ENCODE assay signal across 28 mouse cellular contexts in genomic region chr14:105859368-105859767, GRCm38 (mm10). TPM values are rescaled to one million over a fixed set of nuclear protein-coding genes. Genes with fewer than 3 reads are reported as not detected.
DNase-seq lines count a peak whose midpoint lies in the region; ATAC-seq lines count a peak whose summit lies in the region.
"Had no signal": no experiment of that assay in that cellular context is flagged by ENCODE, and none has a peak within 500 bp of the region (broad histone marks: within the 10 kb centered on the region; RNA-seq: fewer than 3 reads in every experiment).

No protein-coding gene starts in this region.

- H3K27ac ChIP-seq in kidney, embryonic 16.5 days (ENCODE audit: low read length): no peak overlapping the region
- H3K27ac ChIP-seq in limb, embryonic 10.5 days: 0 out of 2 replicates have a peak overlapping the region, but pooled peaks have one; percentile 7
- H3K27ac ChIP-seq: embryonic facial prominence, embryonic 12.5 days; forebrain, embryonic 12.5 days; hindbrain, embryonic 13.5 days; left cerebral cortex, adult 2 months; liver, embryonic 13.5 days; midbrain, embryonic 13.5 days had no signal

- no peaks in the 10 kb centered on the region for H3K27me3 ChIP-seq in kidney, embryonic 16.5 days (ENCODE audit: insufficient read depth, low read length)
- no peaks in the 10 kb centered on the region for H3K27me3 ChIP-seq in limb, embryonic 10.5 days (ENCODE audit: low read depth, poor library complexity, severe bottlenecking)
- H3K27me3 ChIP-seq: CH12.LX; embryonic facial prominence, embryonic 12.5 days; liver, embryonic 13.5 days; megakaryocyte, embryonic 14.5 days; midbrain, embryonic 13.5 days had no signal

- no peak overlapping the region for H3K9ac ChIP-seq in kidney, embryonic 16.5 days (replicated peaks; ENCODE audit: low read length)
- H3K9ac ChIP-seq: embryonic facial prominence, embryonic 12.5 days; forebrain, embryonic 12.5 days; hindbrain, embryonic 13.5 days; liver, embryonic 13.5 days; midbrain, embryonic 13.5 days had no signal

- H3K9me3 ChIP-seq in kidney, embryonic 16.5 days (ENCODE audit: low read length): peaks cover 4% of the 10 kb centered on the region; the same call in 1 of the 2 replicates
- H3K9me3 ChIP-seq in limb, embryonic 10.5 days (replicated peaks): no peaks in the 10 kb centered on the region
- H3K9me3 ChIP-seq: embryonic facial prominence, embryonic 12.5 days; forebrain, embryonic 12.5 days; hindbrain, embryonic 13.5 days; liver, embryonic 13.5 days had no signal

- H3K4me1 ChIP-seq in kidney, embryonic 16.5 days (ENCODE audit: insufficient read depth, low read length): no peaks in the 10 kb centered on the region
- peaks cover 10% of the 10 kb centered on the region; the same call in 1 of the 2 replicates for H3K4me1 ChIP-seq in limb, embryonic 10.5 days
- H3K4me1 ChIP-seq: embryonic facial prominence, embryonic 12.5 days; forebrain, embryonic 12.5 days; hindbrain, embryonic 13.5 days; liver, embryonic 13.5 days; megakaryocyte, embryonic 14.5 days; midbrain, embryonic 13.5 days had no signal

- WGBS in kidney, embryonic 16.5 days: 25% methylated on average over 4 of the region's 4 CpGs
- 21% methylated on average over 4 of the region's 4 CpGs for WGBS in limb, embryonic 10.5 days

- H3K4me3 ChIP-seq in kidney, embryonic 16.5 days (ENCODE audit: low read length): no peak overlapping the region
- H3K4me3 ChIP-seq in limb, embryonic 10.5 days: no peak overlapping the region
- H3K4me3 ChIP-seq: embryonic facial prominence, embryonic 12.5 days; erythroblast, embryonic 14.5 days; forebrain, embryonic 12.5 days; hindbrain, embryonic 13.5 days; left cerebral cortex, adult 2 months; liver, embryonic 13.5 days; megakaryocyte, embryonic 14.5 days; midbrain, embryonic 13.5 days had no signal

- no peaks in the 10 kb centered on the region for H3K36me3 ChIP-seq in kidney, embryonic 16.5 days (ENCODE audit: insufficient read depth, low read length)
- no peaks in the 10 kb centered on the region for H3K36me3 ChIP-seq in limb, embryonic 10.5 days
- H3K36me3 ChIP-seq: embryonic facial prominence, embryonic 12.5 days; forebrain, embryonic 12.5 days; hindbrain, embryonic 13.5 days; liver, embryonic 13.5 days; midbrain, embryonic 13.5 days had no signal

- H3K4me2 ChIP-seq in kidney, embryonic 16.5 days (replicated peaks; ENCODE audit: low read depth, low read length): no peak overlapping the region
- H3K4me2 ChIP-seq: embryonic facial prominence, embryonic 12.5 days; forebrain, embryonic 12.5 days; hindbrain, embryonic 13.5 days; liver, embryonic 13.5 days; midbrain, embryonic 13.5 days had no signal

- peak; percentile 27; the same call in 1 of the 2 replicates for ATAC-seq in kidney, embryonic 16.5 days (ENCODE audit: low FRiP score, low TSS enrichment)
- ATAC-seq: intestine, embryonic 16.5 days; lung, postnatal 0 days; midbrain, embryonic 13.5 days had no signal

- DNase-seq in kidney, postnatal 4 days: no peak
- DNase-seq in ES-CJ7 (ENCODE audit: low read depth, low spot score): peak; percentile 97
- peak; percentile 78 for DNase-seq in WW6 (ENCODE audit: low read depth, low spot score)
- no peak for DNase-seq in limb, embryonic 10.5 days (ENCODE audit: low spot score)
- DNase-seq in spleen, postnatal 10 days (ENCODE audit: low spot score in 2 of 2): no peak
- no peak for DNase-seq in thymus, postnatal 4 days
- DNase-seq: adrenal gland, postnatal 10 days; cerebellum, adult 11 months; cerebellum, adult 9-10 months; cerebellum, postnatal 36 days; gastrocnemius, postnatal 10 days; heart, postnatal 14 days; kidney, adult 9 months; liver, embryonic 13.5 days; lung, adult 18-20 months; lung, postnatal 4 days; thymus, postnatal 14 days had no signal

RNA-seq across cellular contexts. Expression of gene Spry2, which starts 37.3 kb away (rescaled TPM):
- polyA plus RNA-seq in kidney, embryonic 16.5 days (2015; fragmentation: Nextera tagmentation; extraction: Ambion mirVana): 40.1 and 49.0 TPM in 2 replicates
- polyA plus RNA-seq in limb, embryonic 10.5 days (2016; fragmentation: Nextera tagmentation; extraction: Ambion mirVana): 36.2 and 43.4 TPM in 2 replicates
- polyA plus RNA-seq: erythroblast, embryonic 14.5 days had no signal

Comparison
In these comparisons a context has a peak if more than half of its experiments do, and no peak if none do; other contexts are left out.
1. DNase-seq: peak in ES-CJ7 (single experiment) and WW6 (single experiment); none in kidney, postnatal 4 days (0 of 2), limb, embryonic 10.5 days (single experiment), spleen, postnatal 10 days (0 of 2) and thymus, postnatal 4 days (single experiment).